Mouse (Mus musculus): Measurements from ENCODE around the gene Gpam. TPM values are rescaled to one million over a fixed set of nuclear protein-coding genes. Genes with fewer than 3 reads are reported as not detected.

Gene Gpam
- total RNA-seq, 4 experiments from 2014 or later = 77.4 to 450 (median 220) TPM

DNA sequence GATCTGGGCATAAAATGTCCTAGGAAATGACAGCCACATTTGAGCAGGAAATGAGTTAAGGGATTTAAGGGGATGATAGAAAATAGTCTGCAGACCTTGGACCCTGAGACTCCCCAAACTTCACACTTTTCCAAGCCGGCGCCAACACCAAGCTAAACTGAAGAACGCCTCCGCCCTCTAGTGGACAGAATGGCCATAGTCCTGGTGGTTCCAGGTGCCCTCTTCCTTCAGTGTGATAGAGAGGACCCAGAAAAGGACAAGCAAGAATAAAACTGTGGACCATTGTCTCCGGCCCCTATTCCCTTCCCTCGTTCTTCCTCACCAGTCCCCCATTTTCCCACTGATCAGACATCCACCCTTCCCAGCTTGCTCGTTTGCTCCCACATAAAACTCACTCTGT lies 66.1 kb downstream of the Gpam start:
- no peak for DNase-seq

DNA sequence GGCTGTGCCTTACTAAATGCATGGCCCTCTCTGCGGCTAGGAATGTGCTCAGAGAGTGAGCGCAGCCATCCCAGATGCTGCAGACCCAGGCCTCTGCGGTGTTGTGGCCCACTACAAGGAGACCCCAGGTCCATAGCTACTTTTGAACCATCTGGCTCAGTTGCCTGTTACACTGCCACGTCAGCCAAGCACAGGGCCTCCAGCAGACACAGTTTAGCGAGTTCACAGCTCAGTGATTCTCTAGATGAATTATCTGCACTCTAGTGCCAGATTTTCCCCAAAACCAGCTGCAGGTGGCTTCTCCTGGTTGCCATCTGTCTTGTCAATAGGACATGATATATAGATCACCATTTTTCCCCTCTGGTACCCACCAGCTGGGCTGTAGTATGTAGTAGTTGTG lies 69.6 kb downstream of the Gpam start:
- DNase-seq = no peak

DNA sequence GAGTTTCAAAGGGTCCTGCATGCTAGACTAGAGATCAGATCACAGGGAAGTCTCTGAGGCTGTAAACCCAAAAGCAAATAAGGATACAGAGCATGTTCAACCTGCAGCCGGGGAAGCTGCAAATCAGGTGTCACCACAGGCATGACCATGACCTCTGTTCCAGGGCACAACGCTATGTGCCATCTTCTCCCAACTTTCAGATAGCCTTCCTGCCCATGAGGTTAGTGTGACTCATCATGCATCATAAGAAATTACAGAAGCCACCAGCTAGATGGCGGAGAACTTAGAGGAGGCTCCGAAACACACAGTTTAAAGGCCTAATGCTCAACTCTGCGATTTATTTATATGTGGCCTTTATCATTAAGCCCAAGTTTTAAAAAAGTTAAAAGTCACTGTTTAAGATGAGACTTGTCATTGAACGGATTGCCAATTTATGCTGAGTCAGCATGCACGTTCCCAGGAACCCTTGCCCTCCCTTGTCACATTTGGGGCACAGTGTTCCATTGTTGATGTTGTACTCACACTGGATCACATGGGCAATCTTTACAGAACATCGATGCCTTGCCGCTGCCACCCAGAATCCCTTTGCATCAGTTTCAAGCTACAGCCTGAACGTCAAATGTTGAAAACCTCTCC lies 71.3 kb downstream of the Gpam start:
- DNase-seq = no peak

DNA sequence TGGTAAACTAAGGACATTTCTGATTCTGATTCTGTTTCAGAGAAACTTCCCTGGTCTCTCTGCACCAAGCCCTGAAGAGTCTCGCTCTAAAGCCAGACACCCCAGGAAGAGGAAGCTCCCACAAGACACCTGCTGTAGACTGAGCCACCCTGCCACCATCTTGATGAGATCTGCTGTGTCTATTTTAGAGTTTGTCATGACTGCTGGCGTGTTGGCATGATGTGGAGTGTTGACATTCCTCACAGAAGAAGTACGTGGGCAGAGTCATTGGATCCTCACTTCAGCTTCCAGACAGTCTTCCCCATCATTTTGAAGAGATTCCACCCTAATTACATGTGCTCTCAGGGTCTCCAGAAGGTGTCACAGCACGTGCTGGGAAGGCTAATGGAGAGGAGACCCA lies 73.9 kb downstream of the Gpam start:
- no peak for DNase-seq

DNA sequence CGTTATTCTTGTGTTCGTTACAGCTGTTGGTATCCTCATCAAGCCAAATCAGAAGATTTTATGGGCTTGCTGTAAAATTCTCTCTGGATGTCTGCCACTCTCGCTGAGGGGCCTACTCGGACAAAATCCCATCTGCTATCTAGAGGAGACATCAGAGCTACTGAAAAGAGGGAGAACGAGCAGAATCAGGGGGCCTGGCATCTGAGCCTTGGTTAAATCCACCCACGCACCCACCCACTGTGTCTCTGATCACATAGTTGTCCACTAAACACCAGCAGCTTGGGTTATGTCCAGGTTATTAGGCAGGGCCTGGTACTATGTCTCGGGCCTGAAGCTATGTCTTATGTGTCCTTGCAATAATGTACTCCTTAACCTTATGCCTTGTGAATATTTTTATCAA lies 89.6 kb downstream of the Gpam start:
- no peak for DNase-seq

DNA sequence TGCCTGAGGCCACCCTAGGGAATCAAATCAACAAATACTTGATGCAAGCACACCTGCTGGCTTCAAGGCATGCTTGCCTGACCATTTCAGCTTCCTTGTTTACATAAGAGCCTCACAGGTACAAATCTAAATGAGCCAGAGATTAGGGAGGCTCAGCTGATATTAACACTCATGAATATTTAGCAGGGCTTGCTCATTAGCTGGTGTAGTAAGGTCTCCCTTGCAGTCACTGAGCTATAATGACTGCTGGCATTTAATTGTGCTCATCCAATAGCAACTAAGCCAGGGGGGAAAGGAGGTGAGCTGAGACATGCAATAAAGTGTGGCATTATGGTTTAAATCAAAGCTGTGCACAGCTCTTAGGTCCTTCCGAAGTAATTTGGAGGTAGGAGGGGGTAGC lies 108.2 kb downstream of the Gpam start:
- no peak for DNase-seq

Other genes with a start within 250 kb of the Gpam start
- gene Tectb, start 53.5 kb upstream of the Gpam start, total RNA-seq (2022) = under 1 TPM in 2 of 4 experiments, not detected in 2; 0.55 to 0.66 TPM
- not detected for gene Gucy2g, start 114.0 kb upstream of the Gpam start, total RNA-seq (2022)
- 100 to 1,000 TPM in 1 of 4 experiments, 10 to 100 TPM in 3; 47.1 to 132 (median 70.1) TPM for gene Acsl5, start 124.7 kb upstream of the Gpam start, total RNA-seq (2022)
- 10 to 100 TPM; 40.9 to 50.9 (median 45.1) TPM for gene Zdhhc6, start 188.8 kb upstream of the Gpam start, total RNA-seq (2022)
- gene Vti1a, start 189.1 kb upstream of the Gpam start, total RNA-seq (2022) = 10 to 100 TPM; 38.6 to 56.3 (median 41.6) TPM